Mouse (Mus musculus) stomach, embryonic 14.5 days (tissue): ENCODE results near the gene Wdr82. TPM values are rescaled to one million over a fixed set of nuclear protein-coding genes. Genes with fewer than 3 reads are reported as not detected.

Experiments used
- ATAC-seq: fragments of 200-750 bp; cut with Nextera tagmentation; 2 replicates; pipeline ENCODE4 v1.8.0; 2017; ENCODE audit warnings: low read depth, moderate TSS enrichment; ENCODE audit not compliant: insufficient number of reproducible peaks, insufficient read depth, low FRiP score
- H3K27ac ChIP-seq: fragments of 300-500 bp; sonication (generic); 2 replicates; pipeline ENCODE4 v1.5.1; 2014; ENCODE audit warnings: mild to moderate bottlenecking, low read length, moderate library complexity, mixed read lengths
- H3K27me3 ChIP-seq: fragments of 300-500 bp; sonication (generic); 2 replicates; pipeline ENCODE4 v1.6.1; 2014; ENCODE audit warnings: low read length, control low read depth, mixed read lengths; ENCODE audit not compliant: control insufficient read depth, insufficient read depth
- H3K36me3 ChIP-seq: fragments of 300-500 bp; sonication (generic); 2 replicates; pipeline ENCODE4 v1.6.1; 2014; ENCODE audit warnings: mild to moderate bottlenecking, control low read depth, low read length, moderate library complexity, mixed read lengths; ENCODE audit not compliant: control insufficient read depth, insufficient read depth
- H3K4me1 ChIP-seq: fragments of 300-500 bp; sonication (generic); 2 replicates; pipeline ENCODE4 v1.6.1; 2014; ENCODE audit warnings: low read length, control low read depth, mixed read lengths; ENCODE audit not compliant: control insufficient read depth, insufficient read depth
- H3K4me2 ChIP-seq: fragments of 300-500 bp; sonication (generic); replicated peaks from 2 replicates; pipeline ENCODE4 v1.6.1; 2014; ENCODE audit warnings: low read depth, low read length, control low read depth
- H3K4me3 ChIP-seq: fragments of 300-500 bp; sonication (generic); 2 replicates; pipeline ENCODE4 v1.5.1; 2014; ENCODE audit warnings: low read depth, low read length, control low read depth
- H3K9ac ChIP-seq: fragments of 300-500 bp; sonication (generic); replicated peaks from 2 replicates; pipeline ENCODE4 v1.6.1; 2014; ENCODE audit warnings: low read depth, mild to moderate bottlenecking, control low read depth, low read length, moderate library complexity, mixed read lengths
- H3K9me3 ChIP-seq: fragments of 300-500 bp; sonication (generic); 2 replicates; pipeline ENCODE4 v1.6.1; 2016; ENCODE audit warnings: low read depth, low read length, control low read depth; ENCODE audit not compliant: control insufficient read depth
- WGBS: fragments of 180-500 bp; shearing (Covaris S2); extraction: QIAGEN DNeasy Blood & Tissue Kit; methylation state at CpG from one replicate; pipeline ENCODE4 v1.1.7; 2014; 5-methylcytosine and 5-hydroxymethylcytosine counted together
- polyA plus RNA-seq: library from polyadenylated mRNA; unstranded; fragments of >200 nt; fragmentation: Nextera tagmentation; extraction: Ambion mirVana; gene quantifications from 2 replicates; pipeline ENCODE4 v1.2.1, GENCODE M21; 2014

The Wdr82 gene
- polyA plus RNA-seq, 1 experiment from 2014 or later: 31.3 TPM

GRCm38 (mm10) chr9:106179454-106179853, 8.7 kb downstream of the Wdr82 start:
- Histone ChIP-seq H3K4me2 (no peak overlapping the region), H3K27me3 (no peaks in the 10 kb centered on the region), H3K9ac (no peak overlapping the region), H3K9me3 (no peaks in the 10 kb centered on the region), H3K27ac (no peak overlapping the region), H3K4me1 (no peaks in the 10 kb centered on the region; the same call in 1 of the 2 replicates), H3K36me3 (peaks cover 69% of the 10 kb centered on the region), H3K4me3 (no peak overlapping the region)
- ATAC-seq: no peak
- WGBS: 80% methylated on average over 2 of the region's 2 CpGs

GRCm38 (mm10) chr9:106179964-106180363, 9.2 kb downstream of the Wdr82 start:
- H3K27ac ChIP-seq: no peak overlapping the region
- no peak for ATAC-seq
- no peak overlapping the region for H3K9ac ChIP-seq
- 88% methylated on average over 3 of the region's 3 CpGs for WGBS
- no peaks in the 10 kb centered on the region for H3K27me3 ChIP-seq
- no peak overlapping the region for H3K4me3 ChIP-seq
- no peak overlapping the region for H3K4me2 ChIP-seq
- H3K9me3 ChIP-seq: no peaks in the 10 kb centered on the region
- peaks cover 74% of the 10 kb centered on the region for H3K36me3 ChIP-seq
- H3K4me1 ChIP-seq: no peaks in the 10 kb centered on the region

GRCm38 (mm10) chr9:106182146-106182545, 11.4 kb downstream of the Wdr82 start:
- ATAC-seq: no peak
- H3K9me3 ChIP-seq: no peaks in the 10 kb centered on the region
- no peak overlapping the region for H3K27ac ChIP-seq
- WGBS: 91% methylated on average over 4 of the region's 4 CpGs
- no peak overlapping the region for H3K4me2 ChIP-seq
- H3K27me3 ChIP-seq: no peaks in the 10 kb centered on the region
- H3K4me3 ChIP-seq: no peak overlapping the region
- no peaks in the 10 kb centered on the region for H3K4me1 ChIP-seq
- peaks cover 87% of the 10 kb centered on the region for H3K36me3 ChIP-seq
- no peak overlapping the region for H3K9ac ChIP-seq

- Histone ChIP-seq H3K36me3 (peaks cover 93% of the 10 kb centered on the region), H3K27me3 (no peaks in the 10 kb centered on the region), H3K4me2 (no peak overlapping the region), H3K9me3 (no peaks in the 10 kb centered on the region), H3K4me3 (no peak overlapping the region), H3K4me1 (no peaks in the 10 kb centered on the region), H3K27ac (no peak overlapping the region), H3K9ac (no peak overlapping the region)
- 89% methylated on average over 5 of the region's 5 CpGs for WGBS
- no peak for ATAC-seq
Observed at GRCm38 (mm10) chr9:106183996-106184395, 13.3 kb downstream of the Wdr82 start.

- no peak for ATAC-seq
- peaks cover 71% of the 10 kb centered on the region for H3K36me3 ChIP-seq
- H3K27me3 ChIP-seq: no peaks in the 10 kb centered on the region
- no peak overlapping the region for H3K27ac ChIP-seq
- no peak overlapping the region for H3K9ac ChIP-seq
- H3K9me3 ChIP-seq: no peaks in the 10 kb centered on the region
- 100% methylated on average over 1 of the region's 1 CpGs for WGBS
- H3K4me1 ChIP-seq: no peaks in the 10 kb centered on the region
- no peak overlapping the region for H3K4me2 ChIP-seq
- H3K4me3 ChIP-seq: no peak overlapping the region
Observed at GRCm38 (mm10) chr9:106191355-106191754, 20.6 kb downstream of the Wdr82 start.

GRCm38 (mm10) chr9:106192024-106192423, 21.3 kb downstream of the Wdr82 start:
- no peak overlapping the region for H3K4me3 ChIP-seq
- no peaks in the 10 kb centered on the region for H3K9me3 ChIP-seq
- no peak overlapping the region for H3K4me2 ChIP-seq
- WGBS: 87% methylated on average over 8 of the region's 8 CpGs
- peaks cover 70% of the 10 kb centered on the region for H3K36me3 ChIP-seq
- no peak for ATAC-seq
- no peak overlapping the region for H3K9ac ChIP-seq
- H3K27ac ChIP-seq: no peak overlapping the region
- no peaks in the 10 kb centered on the region for H3K4me1 ChIP-seq
- H3K27me3 ChIP-seq: no peaks in the 10 kb centered on the region

GRCm38 (mm10) chr9:106192998-106193397, 22.3 kb downstream of the Wdr82 start:
- Histone ChIP-seq H3K4me2 (no peak overlapping the region), H3K27ac (no peak overlapping the region), H3K9ac (no peak overlapping the region), H3K27me3 (no peaks in the 10 kb centered on the region), H3K9me3 (no peaks in the 10 kb centered on the region), H3K4me1 (0 out of 2 replicates have a peak, but pooled peaks cover 3% of the 10 kb centered on the region), H3K4me3 (no peak overlapping the region), H3K36me3 (peaks cover 61% of the 10 kb centered on the region)
- 92% methylated on average over 1 of the region's 1 CpGs for WGBS
- no peak for ATAC-seq

GRCm38 (mm10) chr9:106193930-106194807, 23.4 kb downstream of the Wdr82 start:
- H3K27ac ChIP-seq: no peak overlapping the region
- H3K4me2 ChIP-seq: no peak overlapping the region
- no peak overlapping the region for H3K4me3 ChIP-seq
- ATAC-seq: no peak
- peaks cover 49% of the 10 kb centered on the region for H3K36me3 ChIP-seq
- 83% methylated on average over 8 of the region's 8 CpGs for WGBS
- H3K4me1 ChIP-seq: peaks cover 9% of the 10 kb centered on the region
- no peak overlapping the region for H3K9ac ChIP-seq
- H3K27me3 ChIP-seq: no peaks in the 10 kb centered on the region
- H3K9me3 ChIP-seq: no peaks in the 10 kb centered on the region
